Mouse (Mus musculus): ENCODE measurements around the gene Ccl11. TPM values are rescaled to one million over a fixed set of nuclear protein-coding genes. Genes with fewer than 3 reads are reported as not detected.

The Ccl11 gene
- polyA plus RNA-seq, 1 experiment = not detected

DNA sequence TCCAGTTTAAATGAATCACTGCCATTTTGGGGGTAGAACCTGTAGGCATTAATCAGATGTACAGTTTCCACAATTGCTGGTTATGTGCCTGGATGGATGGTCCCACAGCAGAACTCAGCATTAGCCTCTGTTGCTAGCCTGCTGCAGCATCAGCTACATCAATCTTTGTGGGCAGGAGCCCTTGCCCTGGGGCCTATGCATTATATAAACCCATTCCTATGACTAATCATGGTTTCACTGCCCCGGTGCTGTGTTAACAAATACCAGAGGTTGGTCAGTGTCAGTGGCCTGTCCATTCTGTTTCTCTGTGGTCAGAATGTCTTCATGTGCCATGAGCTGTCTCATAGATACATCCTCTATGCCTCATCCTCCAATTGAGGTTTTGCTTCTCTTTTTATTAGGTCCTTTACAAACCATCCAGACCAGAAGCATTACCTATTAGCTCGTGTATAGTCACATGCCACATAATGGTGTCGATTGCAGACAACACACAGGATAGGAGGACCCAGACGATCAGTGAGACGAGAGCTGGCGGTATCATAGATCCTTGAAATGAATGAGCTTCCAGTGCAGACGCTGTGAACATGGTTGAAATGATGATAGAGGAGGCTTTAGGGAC is 9.4 kb downstream of the Ccl11 start:
- TF ChIP-seq USF1 (IDR thresholded peaks at IDR 0.05; ENCODE audit: low read depth) (peak; percentile 61), MAX (IDR thresholded peaks at IDR 0.05; ENCODE audit: low read depth) (no peak)
- no peaks in the 10 kb centered on the region for H3K27me3 ChIP-seq (ENCODE audit: control insufficient read depth, insufficient read depth, insufficient read length)
- H3K79me2 ChIP-seq (ENCODE audit: control insufficient read depth, insufficient read depth) = no peaks in the 10 kb centered on the region
- H3ac ChIP-seq (ENCODE audit: control insufficient read depth, insufficient read length) = no peak overlapping the region
- peak overlapping the region; percentile 22 for H3K4me2 ChIP-seq (ENCODE audit: low read depth)
- no peaks in the 10 kb centered on the region for H3K36me3 ChIP-seq (ENCODE audit: control insufficient read depth, insufficient read depth)
- no peak overlapping the region for H3K4me3 ChIP-seq

- no peaks in the 10 kb centered on the region for H3K27me3 ChIP-seq (ENCODE audit: control insufficient read depth, insufficient read depth, insufficient read length)
- no peak overlapping the region for H3K4me2 ChIP-seq (ENCODE audit: low read depth)
- H3ac ChIP-seq (ENCODE audit: control insufficient read depth, insufficient read length) = no peak overlapping the region
These were observed 13.5 kb downstream of the Ccl11 start for GRCm38 (mm10) chr11:82071076-82071475.

DNA sequence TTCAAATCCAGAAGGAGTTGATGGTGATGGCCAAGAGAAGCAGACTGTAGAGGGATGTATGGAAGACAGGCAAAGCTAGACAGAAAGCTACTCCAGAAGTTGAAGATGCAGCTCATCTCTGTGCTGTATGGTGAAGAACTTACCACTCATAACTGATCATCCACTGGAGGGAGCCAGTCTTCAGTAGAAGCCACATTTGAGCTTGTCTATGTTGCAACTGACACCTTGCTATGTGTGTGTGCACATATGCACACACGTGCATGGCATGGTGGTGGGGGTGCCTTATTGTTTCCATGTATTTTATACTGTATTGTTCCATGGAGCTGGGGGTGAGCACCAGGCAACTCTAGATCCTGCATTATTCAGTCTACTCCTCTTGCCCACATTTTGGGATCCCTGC is 14.8 kb downstream of the Ccl11 start:
- H3K4me3 ChIP-seq = no peak overlapping the region
- H3K36me3 ChIP-seq (ENCODE audit: control insufficient read depth, insufficient read depth) = no peaks in the 10 kb centered on the region
- H3K79me2 ChIP-seq (ENCODE audit: control insufficient read depth, insufficient read depth) = no peaks in the 10 kb centered on the region
- H3K27me3 ChIP-seq (ENCODE audit: control insufficient read depth, insufficient read depth, insufficient read length) = no peaks in the 10 kb centered on the region
- no peak overlapping the region for H3ac ChIP-seq (ENCODE audit: control insufficient read depth, insufficient read length)
- no peak for TF ChIP-seq SRF (IDR thresholded peaks at IDR 0.05; ENCODE audit: control insufficient read depth, insufficient read length, low read depth)
- no peak for TF ChIP-seq E2F4 (IDR thresholded peaks at IDR 0.05; ENCODE audit: insufficient read depth)
- no peak overlapping the region for H3K4me2 ChIP-seq (ENCODE audit: low read depth)

More at GRCm38 (mm10) chr11:82071076-82071475, 13.5 kb downstream of the Ccl11 start:
- Histone ChIP-seq H3K79me2 (ENCODE audit: control insufficient read depth, insufficient read depth) (no peaks in the 10 kb centered on the region), H3K4me3 (no peak overlapping the region), H3K36me3 (ENCODE audit: control insufficient read depth, insufficient read depth) (no peaks in the 10 kb centered on the region)
- TF ChIP-seq SRF (IDR thresholded peaks at IDR 0.05; ENCODE audit: control insufficient read depth, insufficient read length, low read depth) (no peak), TCF3 (IDR thresholded peaks at IDR 0.05; ENCODE audit: insufficient read length, low read depth) (no peak)

DNA sequence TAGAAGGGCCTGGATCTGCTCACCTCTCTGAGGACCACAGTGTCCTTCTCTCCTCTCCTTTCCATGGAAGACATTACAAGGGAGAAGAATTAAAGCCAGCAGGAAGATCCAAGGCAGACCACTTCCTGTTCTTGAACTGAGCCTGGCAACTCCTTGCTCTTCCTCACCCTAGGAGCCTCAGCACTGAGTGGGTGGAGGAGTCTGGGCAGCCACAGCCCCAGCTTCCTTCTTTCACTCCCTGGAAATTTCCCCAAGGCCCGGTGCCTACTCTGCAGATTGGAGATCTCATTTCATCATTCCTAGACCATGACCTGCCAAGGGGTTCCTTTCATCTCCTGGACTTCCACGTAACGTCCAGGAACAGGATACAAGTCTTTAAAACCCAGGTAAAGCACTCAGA is 15.4 kb downstream of the Ccl11 start:
- H3K4me2 ChIP-seq (ENCODE audit: low read depth) = peak overlapping the region; percentile 24
- no peak overlapping the region for H3K4me3 ChIP-seq
- no peak overlapping the region for H3ac ChIP-seq (ENCODE audit: control insufficient read depth, insufficient read length)
- H3K36me3 ChIP-seq (ENCODE audit: control insufficient read depth, insufficient read depth) = no peaks in the 10 kb centered on the region
- H3K27me3 ChIP-seq (ENCODE audit: control insufficient read depth, insufficient read depth, insufficient read length) = no peaks in the 10 kb centered on the region
- TF ChIP-seq CEBPB (IDR thresholded peaks at IDR 0.05; ENCODE audit: insufficient read depth, poor library complexity, severe bottlenecking) (no peak), E2F4 (IDR thresholded peaks at IDR 0.05; ENCODE audit: insufficient read depth) (no peak), TCF3 (IDR thresholded peaks at IDR 0.05; ENCODE audit: insufficient read length, low read depth) (no peak), SRF (IDR thresholded peaks at IDR 0.05; ENCODE audit: control insufficient read depth, insufficient read length, low read depth) (no peak), MYOG (IDR thresholded peaks at IDR 0.05; ENCODE audit: control insufficient read depth in 1 of 3, insufficient read depth in 1 of 3, insufficient read length in 2 of 3, low read depth in 2 of 3) (no peak), REST (IDR thresholded peaks at IDR 0.05; ENCODE audit: insufficient read depth, insufficient read length) (no peak), USF1 (IDR thresholded peaks at IDR 0.05; ENCODE audit: low read depth) (no peak), MYOD1 (IDR thresholded peaks at IDR 0.05; ENCODE audit: control insufficient read depth in 1 of 3, insufficient read length in 2 of 3, low read depth in 2 of 3) (no peak), MAX (IDR thresholded peaks at IDR 0.05; ENCODE audit: low read depth) (no peak)
- H3K79me2 ChIP-seq (ENCODE audit: control insufficient read depth, insufficient read depth) = no peaks in the 10 kb centered on the region

- TF ChIP-seq E2F4 (IDR thresholded peaks at IDR 0.05; ENCODE audit: insufficient read depth) (no peak), POLR2AphosphoS2 (IDR thresholded peaks at IDR 0.05; ENCODE audit: insufficient read length, low read depth) (no peak), SRF (IDR thresholded peaks at IDR 0.05; ENCODE audit: control insufficient read depth, insufficient read length, low read depth) (no peak), MAX (IDR thresholded peaks at IDR 0.05; ENCODE audit: low read depth) (no peak), CEBPB (IDR thresholded peaks at IDR 0.05; ENCODE audit: insufficient read depth, poor library complexity, severe bottlenecking) (no peak), USF1 (IDR thresholded peaks at IDR 0.05; ENCODE audit: low read depth) (no peak), TCF3 (IDR thresholded peaks at IDR 0.05; ENCODE audit: insufficient read length, low read depth) (no peak)
- Histone ChIP-seq H3K4me2 (ENCODE audit: low read depth) (no peak overlapping the region), H3ac (ENCODE audit: control insufficient read depth, insufficient read length) (no peak overlapping the region), H3K4me3 (no peak overlapping the region), H3K36me3 (ENCODE audit: control insufficient read depth, insufficient read depth) (no peaks in the 10 kb centered on the region), H3K79me2 (ENCODE audit: control insufficient read depth, insufficient read depth) (no peaks in the 10 kb centered on the region), H3K27me3 (ENCODE audit: control insufficient read depth, insufficient read depth, insufficient read length) (no peaks in the 10 kb centered on the region)
These were observed 16.1 kb downstream of the Ccl11 start for GRCm38 (mm10) chr11:82073686-82074085.

DNA sequence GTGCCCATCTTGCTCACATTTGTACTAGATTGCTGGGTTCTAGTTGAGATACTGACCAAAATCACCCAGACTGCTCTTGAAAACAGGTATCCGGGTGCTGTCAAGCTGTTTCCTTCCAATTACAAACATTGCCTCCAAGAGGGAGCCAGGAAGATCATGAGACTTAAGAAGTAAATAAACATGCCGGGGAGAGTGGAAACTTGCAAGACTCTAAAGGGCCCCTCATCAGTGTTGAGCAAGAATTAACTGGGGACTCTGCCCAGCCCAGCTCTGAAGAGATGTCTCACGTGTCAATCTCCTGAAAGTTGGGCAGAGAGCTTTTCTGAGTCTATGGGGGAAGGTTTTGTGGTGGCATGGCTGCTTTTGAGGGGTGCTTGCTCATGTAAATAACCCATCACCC is 19.4 kb downstream of the Ccl11 start:
- H3ac ChIP-seq (ENCODE audit: control insufficient read depth, insufficient read length) = no peak overlapping the region
- H3K4me3 ChIP-seq = no peak overlapping the region
- no peak overlapping the region for H3K4me2 ChIP-seq (ENCODE audit: low read depth)
- H3K27me3 ChIP-seq (ENCODE audit: control insufficient read depth, insufficient read depth, insufficient read length) = no peaks in the 10 kb centered on the region
- H3K79me2 ChIP-seq (ENCODE audit: control insufficient read depth, insufficient read depth) = no peaks in the 10 kb centered on the region
- TF ChIP-seq MYOD1 (IDR thresholded peaks at IDR 0.05; ENCODE audit: control insufficient read depth in 1 of 3, insufficient read length in 2 of 3, low read depth in 2 of 3) = no peak
- TF ChIP-seq USF1 (IDR thresholded peaks at IDR 0.05; ENCODE audit: low read depth) = no peak
- no peak for TF ChIP-seq MYOG (IDR thresholded peaks at IDR 0.05; ENCODE audit: control insufficient read depth in 1 of 3, insufficient read depth in 1 of 3, insufficient read length in 2 of 3, low read depth in 2 of 3)
- TF ChIP-seq MAX (IDR thresholded peaks at IDR 0.05; ENCODE audit: low read depth) = no peak
- TF ChIP-seq SRF (IDR thresholded peaks at IDR 0.05; ENCODE audit: control insufficient read depth, insufficient read length, low read depth) = no peak
- no peak for TF ChIP-seq TCF3 (IDR thresholded peaks at IDR 0.05; ENCODE audit: insufficient read length, low read depth)
- TF ChIP-seq POLR2A (IDR thresholded peaks at IDR 0.05; ENCODE audit: insufficient read length, low read depth) = no peak
- no peak for TF ChIP-seq CEBPB (IDR thresholded peaks at IDR 0.05; ENCODE audit: insufficient read depth, poor library complexity, severe bottlenecking)
- TF ChIP-seq TCF12 (IDR thresholded peaks at IDR 0.05; ENCODE audit: insufficient read depth, poor library complexity, severe bottlenecking) = no peak
- H3K36me3 ChIP-seq (ENCODE audit: control insufficient read depth, insufficient read depth) = no peaks in the 10 kb centered on the region

Data from myocyte (in vitro differentiated cells).